Mouse (Mus musculus) heart, postnatal 10 days (tissue): ENCODE measurements around the gene Rbm20. TPM values are rescaled to one million over a fixed set of nuclear protein-coding genes. Genes with fewer than 3 reads are reported as not detected.
A peak's percentile ranks its signal among the peaks of the same experiment; 100 is the strongest.

ENCODE experiments used
- DNase-seq, 2 experiments: peaks; one replicate each; pipeline ENCODE4 v3.0.0; 2021
- intact Hi-C: fragments of 180-260 bp; cut with DNase I; formaldehyde crosslinking; loops from one replicate; pipeline ENCODE4 v1.15.1; 2025
- total RNA-seq, 2 experiments: library from RNA; stranded (reverse); gene quantifications; 2 replicates each; pipeline ENCODE4 v1.2.3; 2021

Rbm20 gene
- total RNA-seq, 2 experiments from 2014 or later: 257 to 294 TPM

DNA sequence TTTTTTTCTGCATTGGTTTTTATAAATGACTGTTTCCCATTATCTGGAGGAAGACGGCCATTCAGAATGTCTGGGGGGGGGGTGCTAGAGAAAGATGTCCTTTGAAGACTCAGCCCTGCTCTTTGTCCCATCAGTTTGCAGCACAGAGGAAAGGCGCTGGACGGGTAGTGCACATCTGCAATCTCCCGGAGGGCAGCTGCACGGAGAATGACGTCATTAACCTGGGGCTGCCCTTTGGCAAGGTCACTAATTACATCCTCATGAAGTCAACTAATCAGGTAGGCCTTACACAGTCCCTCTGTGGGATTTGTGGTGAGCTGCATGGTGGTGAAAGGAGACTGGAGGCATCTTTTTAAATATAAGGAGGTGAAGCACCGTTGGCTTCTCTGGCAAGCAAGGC is 155.4 kb downstream of the Rbm20 start:
- no peak for DNase-seq
- intact Hi-C loops: no loop called here

DNA sequence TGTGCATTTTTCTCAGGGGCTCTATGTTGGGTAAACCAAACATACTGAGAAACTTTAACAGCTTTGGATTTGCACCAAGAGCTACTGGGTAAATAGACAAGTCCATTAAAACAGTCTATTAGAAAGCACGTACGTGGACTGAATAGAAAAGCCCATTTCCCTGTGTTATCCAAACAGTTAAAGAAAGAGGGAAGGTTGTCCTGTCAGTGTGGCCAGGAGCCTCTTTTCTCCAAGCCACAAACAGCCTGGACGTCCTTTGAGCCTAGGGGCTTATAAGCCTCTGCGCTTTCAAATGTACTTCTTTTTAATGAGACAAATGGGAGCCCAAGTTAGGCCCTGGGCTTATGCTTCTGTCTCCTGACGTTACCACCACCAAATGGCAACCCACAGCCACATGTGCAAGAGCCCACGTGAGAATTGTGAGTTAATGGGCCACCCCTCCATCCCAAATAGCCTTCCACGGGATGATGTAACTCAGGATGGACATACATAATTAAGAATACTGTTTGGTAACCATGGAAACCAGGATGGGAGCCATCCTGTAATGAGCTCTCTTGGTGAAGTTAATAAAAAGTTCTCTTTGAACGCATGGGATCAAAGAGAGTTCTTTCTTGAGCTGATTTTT is 156.8 kb downstream of the Rbm20 start:
- intact Hi-C loops: no loop called here
- no peak for DNase-seq

DNA sequence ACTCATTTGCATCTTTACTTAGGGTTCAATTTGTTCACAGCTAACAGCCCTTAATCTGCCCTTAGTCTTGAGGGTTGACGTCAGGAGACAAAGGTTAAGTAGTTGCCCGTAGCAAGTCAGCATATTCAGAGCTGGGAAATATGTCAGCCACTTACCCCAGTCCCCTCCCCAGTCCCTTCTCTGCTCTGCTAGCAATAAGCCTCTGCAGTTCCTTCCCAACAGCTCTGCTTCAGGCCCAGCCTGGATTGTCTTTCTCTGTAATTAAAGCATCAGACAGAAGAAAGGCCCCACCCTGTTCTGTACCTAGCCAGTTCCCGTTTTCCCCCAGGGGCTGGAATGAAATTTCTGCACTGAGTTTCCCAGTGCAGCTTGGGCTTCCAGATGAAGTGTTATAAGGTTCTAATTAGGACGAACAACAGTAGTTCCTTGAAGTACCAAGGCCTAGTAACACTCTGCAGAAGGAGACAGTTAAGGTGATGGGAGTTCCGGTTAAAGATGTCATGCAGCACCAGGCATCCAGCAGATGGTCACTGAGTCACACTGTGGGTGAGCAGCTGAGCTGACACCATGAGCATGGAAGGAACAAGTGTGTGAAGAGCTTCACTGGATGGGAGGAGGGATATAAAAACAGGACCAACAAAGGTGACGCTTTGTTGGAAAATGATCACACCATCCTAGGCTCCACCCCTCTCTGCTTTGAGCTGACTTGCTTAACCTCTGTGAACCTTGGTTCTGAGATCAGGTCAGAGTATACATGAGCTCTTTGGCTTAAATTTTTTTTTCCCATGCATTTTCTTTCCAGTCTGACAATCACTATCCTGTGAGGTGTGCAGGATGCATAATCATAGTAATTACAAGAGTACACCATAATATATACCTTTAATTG is 159.7 kb downstream of the Rbm20 start:
- no peak for DNase-seq
- intact Hi-C loops: no loop called here

DNA sequence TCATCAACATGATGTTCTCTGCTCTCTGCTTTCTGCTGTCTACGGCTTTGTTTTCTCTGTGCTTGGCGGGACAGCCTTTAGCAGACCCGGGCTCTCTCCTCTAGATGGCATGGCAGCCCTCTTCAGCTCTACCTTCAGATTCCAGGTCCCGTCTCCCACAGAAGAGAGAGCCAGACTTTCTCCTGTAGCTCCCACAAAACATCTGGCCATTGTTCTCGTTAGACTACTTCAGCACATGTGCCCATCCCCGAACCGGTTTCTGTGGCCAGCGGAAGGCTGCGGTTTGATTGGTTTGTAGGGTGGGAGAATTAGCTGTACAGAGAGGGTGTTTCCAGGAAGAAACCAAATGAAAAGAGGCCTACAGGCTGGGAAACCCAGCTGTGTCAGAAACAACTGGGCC is 161.7 kb downstream of the Rbm20 start:
- DNase-seq: no peak
- intact Hi-C loops: no loop called here

DNA sequence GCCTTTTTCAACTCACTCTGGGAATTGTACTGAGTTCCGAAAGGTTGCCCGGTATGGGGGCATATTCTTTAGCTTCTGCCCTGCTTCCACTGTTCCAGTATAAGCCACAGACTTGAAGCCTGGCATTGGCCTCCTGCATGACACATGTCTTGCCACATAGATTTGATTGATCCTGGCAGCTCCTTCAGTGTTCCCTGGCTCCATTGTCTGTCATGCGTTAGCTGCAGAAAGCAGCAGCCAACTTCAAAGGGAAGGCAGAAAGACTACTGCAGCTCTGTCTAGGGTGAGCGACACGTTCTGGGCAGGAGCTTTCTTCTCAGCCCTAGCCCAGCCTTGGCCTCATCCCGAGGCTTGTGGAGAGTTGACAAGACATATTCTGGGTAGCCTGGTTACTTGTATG is 162.7 kb downstream of the Rbm20 start:
- no peak for DNase-seq
- intact Hi-C loops: loop anchor here (5.0 kb wide), 1 partner anchor 87 kb away; no protein-coding TSS in a partner anchor

DNA sequence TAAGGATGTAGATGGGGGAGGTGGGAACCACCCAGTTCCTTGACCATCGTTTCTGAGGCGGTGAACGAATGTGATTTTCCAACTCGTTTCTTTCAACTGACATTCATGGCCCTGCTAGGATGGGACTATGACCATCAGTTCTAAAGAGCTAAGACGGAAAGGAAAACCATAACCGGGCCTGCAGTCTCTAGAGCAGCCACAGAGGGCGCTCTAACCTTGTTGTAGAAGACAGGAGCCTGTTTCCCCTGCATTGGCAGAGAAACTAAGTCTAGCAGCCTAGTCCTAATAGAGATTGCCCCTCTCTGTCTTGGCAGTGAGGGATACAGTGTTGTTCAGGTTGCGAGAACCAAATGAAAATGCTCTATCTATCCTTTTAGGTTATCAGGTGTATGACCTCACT is 164.8 kb downstream of the Rbm20 start:
- intact Hi-C loops: loop anchor here (5.0 kb wide), 1 partner anchor 85 kb away; no protein-coding TSS in a partner anchor

DNA sequence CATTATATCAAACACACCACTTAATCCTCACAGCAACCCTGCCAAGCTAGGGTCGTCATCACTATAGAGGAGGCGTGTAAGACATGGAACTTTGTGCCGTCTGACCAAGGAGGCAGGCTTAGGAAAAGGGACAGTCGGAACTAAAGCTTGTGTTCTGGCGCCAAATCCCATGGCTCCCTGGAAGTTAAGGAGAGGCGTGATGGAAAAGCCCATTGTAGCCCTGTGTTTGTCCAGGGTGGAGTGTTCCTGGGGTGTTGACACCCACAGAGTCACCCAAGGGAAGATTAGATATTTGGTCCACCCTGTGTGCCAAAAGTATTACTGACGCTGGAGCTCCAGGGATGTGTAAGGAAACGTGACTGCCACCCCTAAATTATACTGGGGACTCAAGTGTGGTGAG is 166.9 kb downstream of the Rbm20 start:
- no peak for DNase-seq
- intact Hi-C loops: loop anchor here (5.0 kb wide), 1 partner anchor 83 kb away; no protein-coding TSS in a partner anchor

More for the DNA sequence above, 164.8 kb downstream of the Rbm20 start:
- DNase-seq: peak; percentile 44 to 71

DNA sequence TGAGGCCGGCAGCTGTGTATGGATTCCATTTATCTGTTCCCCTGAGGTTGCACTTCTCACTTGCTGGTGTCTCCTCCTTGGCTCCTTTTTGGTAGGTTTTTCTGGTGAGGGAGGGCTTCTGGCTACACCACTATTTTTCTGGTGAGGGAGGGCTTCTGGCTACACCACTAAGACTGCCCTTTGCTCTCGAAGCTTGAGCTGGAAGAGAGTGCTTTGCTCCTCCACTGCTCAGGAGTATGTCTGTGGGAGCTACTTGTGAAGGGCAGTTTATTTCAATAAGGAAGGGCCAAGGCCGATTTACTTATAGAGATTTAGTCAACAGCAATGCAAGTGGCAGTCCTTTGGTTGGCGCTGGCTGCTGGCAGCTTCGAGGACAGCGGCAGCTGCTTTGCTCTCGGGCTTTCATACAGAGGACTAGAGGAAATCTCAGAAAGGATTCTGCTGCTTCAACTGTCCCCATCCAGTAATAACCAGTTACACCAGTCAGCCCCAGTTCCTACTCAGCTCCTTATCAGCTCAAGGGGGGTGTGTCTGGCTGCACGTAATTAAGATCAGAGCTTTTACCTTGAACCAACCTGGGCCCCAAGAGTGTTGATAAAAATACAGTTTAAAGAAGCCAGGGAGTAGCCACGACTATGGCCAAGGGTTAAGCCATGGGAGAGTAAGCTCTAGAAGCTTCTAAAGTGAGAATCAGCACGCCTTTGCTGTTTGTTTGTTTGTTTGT is 171.3 kb downstream of the Rbm20 start:
- DNase-seq: no peak
- intact Hi-C loops: no loop called here

DNA sequence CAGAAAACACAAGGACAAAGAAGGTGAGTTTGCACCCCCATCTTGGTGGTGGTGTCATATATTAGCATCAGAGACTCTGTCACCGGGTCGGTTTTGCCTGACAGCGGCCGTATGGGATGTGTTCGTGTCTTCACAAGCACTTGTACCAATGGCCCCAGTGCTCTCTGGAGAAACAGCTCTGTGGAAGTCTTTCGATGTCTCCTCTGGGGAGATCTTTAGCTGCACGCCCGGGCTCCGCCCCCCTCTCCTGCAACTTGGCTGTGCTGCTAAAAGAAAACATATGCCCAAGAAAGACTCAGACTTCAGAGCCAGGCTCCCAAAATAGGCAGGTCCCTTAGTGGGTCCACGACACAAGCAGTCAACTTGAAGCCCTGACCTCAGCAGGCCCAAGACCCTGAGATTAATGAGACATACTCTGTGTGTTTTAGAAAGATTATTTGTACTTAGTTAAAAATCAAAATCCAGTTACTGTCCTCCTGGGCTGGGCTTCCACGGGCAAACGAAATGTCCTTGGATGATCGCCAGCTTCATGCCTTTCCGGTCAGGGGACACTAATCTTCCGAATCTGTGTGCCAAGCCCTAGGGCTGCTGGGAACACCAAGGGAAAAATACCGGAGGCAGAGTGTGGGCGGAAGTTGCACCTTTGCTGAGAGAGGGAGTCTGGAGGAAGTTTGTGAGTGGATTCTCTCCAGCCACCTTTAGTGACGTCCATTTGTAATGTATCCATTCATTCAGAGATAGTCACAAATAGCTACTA is 173.2 kb downstream of the Rbm20 start:
- DNase-seq: peak; percentile 83
- intact Hi-C loops: no loop called here

DNA sequence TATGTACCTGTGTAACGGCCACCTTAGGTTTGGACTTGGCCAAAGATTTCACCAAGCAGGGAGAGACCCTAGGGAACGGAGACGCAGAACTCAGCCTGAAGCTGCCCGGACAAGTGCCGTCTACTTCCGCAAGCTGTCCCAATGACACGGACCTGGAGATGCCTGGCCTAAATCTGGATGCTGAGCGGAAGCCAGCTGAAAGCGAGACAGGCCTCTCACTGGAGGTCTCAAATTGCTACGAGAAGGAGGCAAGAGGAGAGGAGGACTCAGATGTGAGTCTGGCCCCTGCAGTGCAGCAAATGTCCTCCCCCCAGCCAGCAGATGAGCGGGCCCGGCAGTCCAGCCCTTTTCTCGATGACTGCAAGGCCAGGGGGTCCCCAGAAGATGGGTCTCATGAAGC is 174.2 kb downstream of the Rbm20 start:
- no peak for DNase-seq
- intact Hi-C loops: no loop called here

DNA sequence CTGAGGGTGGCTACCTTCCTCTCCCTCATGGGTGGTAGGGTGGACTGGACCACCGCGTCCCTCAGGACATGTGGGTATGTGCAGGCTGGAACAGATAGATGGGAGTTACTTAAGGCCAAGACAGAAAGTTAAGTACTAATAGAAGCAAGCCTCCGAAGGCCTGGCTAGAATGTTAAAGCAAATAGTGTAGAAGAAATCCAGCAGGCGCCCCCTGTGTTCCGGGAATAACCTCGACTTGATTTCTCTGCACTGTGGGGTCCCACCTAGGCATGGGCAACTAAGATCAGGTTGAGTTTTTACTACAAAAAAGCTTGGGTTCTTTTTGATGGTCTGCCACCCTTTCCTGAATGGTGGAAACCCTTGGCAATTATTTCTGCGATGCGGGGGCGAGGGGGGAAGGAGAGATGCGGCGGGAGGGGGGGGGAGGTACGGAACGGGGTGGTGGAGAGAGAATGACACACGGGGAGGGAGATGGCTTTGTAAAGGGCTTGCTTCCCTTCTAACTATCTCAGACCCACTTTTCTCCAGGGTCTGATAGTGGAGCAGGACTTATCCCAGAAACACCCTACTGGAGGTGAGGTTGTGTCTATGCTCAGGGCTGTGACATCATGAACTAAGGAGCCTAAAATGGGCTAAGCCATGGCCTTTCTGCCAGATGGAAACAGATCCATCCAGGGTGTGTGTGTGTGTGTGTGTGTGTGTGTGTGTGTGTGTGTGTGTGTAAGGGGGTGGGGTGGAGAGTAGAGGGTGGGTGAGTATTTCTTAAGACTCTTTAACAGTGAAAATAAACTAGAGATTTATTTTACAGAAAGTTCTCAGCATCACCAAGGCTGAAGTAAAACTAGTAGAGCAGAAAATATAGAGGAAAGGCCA is 175.0 kb downstream of the Rbm20 start:
- intact Hi-C loops: no loop called here
- no peak for DNase-seq

DNA sequence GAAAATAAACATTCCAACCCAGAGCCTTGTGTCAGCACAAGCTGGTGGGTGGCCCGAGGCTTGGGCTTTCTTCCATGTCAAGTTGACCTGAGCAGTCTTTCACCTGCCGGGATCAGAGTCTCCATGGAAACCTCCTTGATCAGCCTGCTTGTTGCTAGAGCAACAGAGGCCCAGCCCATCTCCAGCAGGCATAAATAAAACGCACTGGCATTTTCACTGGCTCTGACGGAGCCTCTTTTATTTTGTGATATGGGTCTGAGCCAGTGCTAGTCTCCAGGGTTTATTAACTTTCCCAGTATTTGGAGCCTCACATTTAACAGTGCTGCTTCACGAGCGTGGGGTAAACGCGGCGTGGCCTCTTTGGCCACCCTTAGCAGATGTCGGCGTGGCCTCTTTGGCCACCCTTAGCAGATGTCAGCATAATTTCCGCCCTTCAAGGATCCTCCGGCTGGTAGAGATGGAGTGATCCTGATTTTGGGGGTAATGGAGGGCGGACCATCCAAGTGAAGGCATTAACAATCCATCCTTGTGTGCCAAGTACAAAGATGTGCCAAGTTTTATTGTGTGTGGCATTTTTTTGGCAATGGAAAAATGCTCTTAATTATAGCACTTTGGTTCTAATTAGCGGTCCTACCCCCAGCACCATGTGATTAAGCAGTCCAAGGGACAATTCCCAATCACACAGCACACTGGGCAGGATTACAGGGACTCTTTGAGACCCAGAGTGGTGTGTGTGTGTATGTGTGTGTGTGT is 175.8 kb downstream of the Rbm20 start:
- DNase-seq: peak; percentile 42 to 43
- intact Hi-C loops: no loop called here

DNA sequence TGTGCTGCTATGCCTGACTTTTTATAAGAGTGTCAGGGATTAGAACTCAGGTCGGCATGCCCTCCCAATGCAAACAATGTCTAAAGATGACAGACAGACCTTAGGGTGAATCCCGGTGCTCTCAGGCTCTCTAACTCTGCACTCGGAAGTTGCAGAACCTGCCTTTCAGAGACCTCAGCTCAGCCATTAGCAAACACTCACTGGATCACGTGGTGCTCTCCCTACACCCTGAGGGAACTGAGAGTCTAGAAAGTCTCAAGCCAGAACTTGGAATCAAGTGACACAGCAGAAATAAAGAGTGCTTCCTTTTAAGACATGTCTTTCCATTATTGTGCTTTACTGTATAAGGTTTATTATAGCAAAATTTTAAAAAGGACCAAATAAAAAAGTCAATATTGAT is 177.9 kb downstream of the Rbm20 start:
- no peak for DNase-seq
- intact Hi-C loops: no loop called here

DNA sequence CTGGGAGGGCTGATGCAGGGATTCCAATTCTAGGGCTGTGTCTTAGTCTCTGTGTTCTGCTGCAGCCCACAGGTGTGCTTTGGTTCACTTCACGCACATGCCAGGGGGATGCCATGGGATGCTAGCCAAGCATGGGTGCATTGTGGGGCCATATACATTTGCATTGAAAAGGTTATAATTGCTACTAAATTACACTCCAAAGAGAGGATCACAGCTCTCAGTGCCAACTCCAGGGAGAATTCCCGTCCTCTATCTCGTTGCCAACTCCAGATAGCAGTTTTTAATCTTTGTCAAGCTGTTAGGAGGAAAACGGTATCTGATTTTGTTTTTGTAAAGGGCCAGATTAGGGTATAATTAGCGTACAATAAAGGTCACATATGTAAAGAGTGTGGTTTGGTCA is 178.7 kb downstream of the Rbm20 start:
- intact Hi-C loops: no loop called here
- DNase-seq: no peak

DNA sequence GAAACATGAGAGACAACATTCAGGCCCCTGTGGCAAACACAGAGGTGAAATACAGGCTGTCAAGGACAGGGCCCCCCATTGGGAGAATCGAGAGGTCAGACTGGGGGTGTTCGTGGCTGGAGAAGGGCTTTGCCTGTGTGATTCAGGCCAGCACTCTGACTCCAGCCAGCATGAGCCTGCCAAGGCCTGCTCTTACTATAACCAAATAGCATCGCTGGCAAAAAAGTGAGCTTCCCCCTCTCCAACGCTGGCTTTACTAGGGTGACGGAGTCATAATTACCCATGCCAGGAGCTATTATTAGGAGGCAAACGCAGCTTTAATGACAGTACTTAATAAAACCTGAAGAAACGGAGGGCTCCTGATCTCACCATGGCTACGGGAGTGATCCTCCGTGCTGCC is 179.7 kb downstream of the Rbm20 start:
- intact Hi-C loops: no loop called here
- DNase-seq: peak; percentile 69 to 75

DNA sequence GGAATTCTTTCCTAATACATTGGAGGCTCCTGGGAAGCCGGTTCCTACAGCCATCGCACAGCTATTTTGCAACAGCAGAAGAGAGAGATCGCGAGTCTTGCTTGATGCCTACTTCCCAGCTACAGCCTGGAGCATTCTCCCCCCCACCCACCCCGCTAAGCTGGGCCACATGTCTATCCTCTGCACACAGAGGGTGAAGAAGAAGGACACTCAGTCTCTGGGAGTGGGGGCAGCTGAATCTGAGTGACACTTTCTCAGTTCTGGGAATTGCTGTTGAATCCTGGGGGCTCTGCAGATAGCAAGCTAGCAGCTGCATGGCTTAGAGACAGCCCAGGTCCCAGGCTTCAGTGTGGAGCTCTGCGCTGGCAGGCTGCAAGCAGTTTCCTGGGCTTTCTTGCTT is 180.9 kb downstream of the Rbm20 start:
- intact Hi-C loops: no loop called here
- DNase-seq: no peak

DNA sequence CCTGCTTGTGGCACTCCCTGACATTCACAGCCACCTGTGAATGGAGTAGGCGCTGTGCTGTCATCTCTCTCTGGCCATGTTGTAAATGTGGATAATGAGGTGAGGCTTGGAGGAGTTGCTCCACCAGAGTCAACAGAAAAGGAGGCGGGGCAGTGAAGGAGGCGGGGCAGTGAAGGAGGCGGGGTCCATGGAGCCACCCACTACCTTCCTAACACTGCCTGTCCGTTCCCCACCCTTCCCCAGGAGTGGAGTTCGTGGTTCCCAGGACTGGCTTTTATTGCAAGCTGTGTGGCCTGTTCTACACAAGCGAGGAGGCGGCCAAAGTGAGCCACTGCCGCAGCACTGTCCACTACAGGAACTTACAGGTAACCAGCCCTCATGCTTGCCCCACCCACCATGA is 182.0 kb downstream of the Rbm20 start:
- intact Hi-C loops: no loop called here
- no peak for DNase-seq

DNA sequence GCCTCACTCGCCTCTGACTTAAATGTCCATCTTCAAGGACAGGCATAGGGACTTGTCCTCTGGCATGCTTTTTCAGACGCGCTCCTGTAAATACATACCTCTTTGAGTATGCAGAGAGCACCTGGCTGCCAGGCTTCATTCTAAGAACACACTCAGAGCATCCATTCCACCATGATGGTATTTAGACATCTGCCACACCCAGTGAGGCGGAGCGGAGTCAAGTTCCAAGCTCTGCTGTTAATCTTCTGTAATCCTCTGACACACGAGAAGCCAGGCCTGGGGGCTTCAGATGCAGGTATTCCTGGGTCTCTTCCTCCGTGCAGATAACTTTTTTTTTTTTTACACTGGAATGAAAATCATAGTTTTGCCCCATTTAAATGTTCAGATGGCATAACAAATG is 182.5 kb downstream of the Rbm20 start:
- DNase-seq: no peak
- intact Hi-C loops: no loop called here

DNA sequence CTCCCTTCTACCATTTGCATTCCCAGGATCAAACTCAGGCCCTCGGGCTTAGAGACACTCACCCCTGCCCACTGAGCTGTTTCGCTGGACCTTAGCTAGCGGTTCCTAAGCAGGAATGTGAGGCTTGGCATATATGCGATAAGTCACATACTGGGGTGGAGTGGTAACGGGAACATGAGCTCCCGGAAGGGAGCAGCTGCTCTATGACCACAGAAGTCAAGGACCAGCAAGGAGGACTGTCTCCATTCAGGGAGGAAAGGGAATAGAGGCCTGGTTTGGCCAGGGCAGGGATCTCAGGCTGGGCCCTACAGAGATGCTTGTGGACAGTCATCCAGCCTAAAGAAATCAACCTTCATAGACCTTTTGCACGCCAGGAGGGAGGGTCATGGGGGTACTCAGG is 184.2 kb downstream of the Rbm20 start:
- DNase-seq: no peak
- intact Hi-C loops: no loop called here
